Mouse (Mus musculus): ENCODE measurements at regions not wholly inside any gene's neighbourhood (a gene's known extent, or its start where the extent isn't known, plus 50 kb on each side); places are given as distances from the start of the nearest gene placed in this dataset.

DNA sequence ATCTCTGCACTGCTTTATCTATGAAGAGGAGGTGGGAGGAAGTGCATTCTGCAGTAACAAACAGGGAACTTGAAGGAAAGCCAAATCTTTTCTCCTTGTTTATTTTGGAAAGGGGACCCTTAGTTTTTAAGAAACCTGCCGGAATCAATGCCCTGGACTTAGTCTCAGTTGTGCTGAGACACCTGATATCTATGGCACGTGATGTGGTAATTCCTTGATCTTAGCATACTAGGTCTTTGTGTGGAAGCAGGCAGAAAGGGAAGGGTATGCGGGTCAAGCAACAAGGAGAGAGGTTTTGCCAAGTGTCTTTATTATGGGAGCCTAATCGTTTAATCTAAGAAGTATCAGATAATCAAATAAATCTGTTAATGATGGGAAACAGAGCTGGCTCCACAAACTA lies 147.4 kb upstream of the Zfp706 start:
- TF ChIP-seq CTCF (IDR thresholded peaks at IDR 0.05; ENCODE audit: borderline replicate concordance, insufficient read depth, low read depth, low read length) = no peak
- Histone ChIP-seq H3K4me1 (ENCODE audit: control insufficient read depth, insufficient read depth, low read length) (peaks cover 4% of the 10 kb centered on the region; the same call in 1 of the 2 replicates), H3K27ac (ENCODE audit: insufficient read depth, low read length) (no peak overlapping the region), H3K4me3 (replicated peaks; ENCODE audit: insufficient read depth, low read depth, low read length) (no peak overlapping the region), H3K27me3 (ENCODE audit: control insufficient read depth, insufficient read depth, low read length) (no peaks in the 10 kb centered on the region)
- DNase-seq = no peak
- WGBS = 91% methylated on average over 4 of the region's 4 CpGs

DNA sequence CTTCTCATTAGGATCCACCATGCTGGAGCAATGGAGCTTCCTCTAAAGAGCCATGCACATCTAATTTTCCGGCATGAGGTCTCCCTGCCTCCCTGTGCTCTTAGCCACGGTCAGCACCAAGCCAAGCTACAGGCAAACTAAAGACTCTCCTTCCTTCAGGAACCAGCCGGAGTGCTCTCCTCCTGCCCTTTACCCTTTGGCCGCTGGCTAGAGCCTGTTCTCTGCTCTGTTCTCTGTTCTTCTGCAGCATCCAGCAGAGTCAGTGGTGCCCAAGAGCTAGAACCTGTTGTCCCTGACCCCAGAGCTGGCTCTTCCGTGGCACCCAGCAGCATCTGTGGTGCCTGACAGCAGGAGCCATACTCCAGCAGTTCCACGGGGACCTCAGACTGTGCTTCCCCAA lies 145.6 kb upstream of the Zfp706 start:
- Histone ChIP-seq H3K27ac (ENCODE audit: insufficient read depth, low read length) (no peak overlapping the region), H3K4me3 (replicated peaks; ENCODE audit: insufficient read depth, low read depth, low read length) (no peak overlapping the region), H3K4me1 (ENCODE audit: control insufficient read depth, insufficient read depth, low read length) (no peaks in the 10 kb centered on the region), H3K27me3 (ENCODE audit: control insufficient read depth, insufficient read depth, low read length) (no peaks in the 10 kb centered on the region)
- DNase-seq = no peak
- TF ChIP-seq POLR2A (IDR thresholded peaks at IDR 0.05; ENCODE audit: borderline replicate concordance, insufficient read depth, low read length) = no peak
- 80% methylated on average over 6 of the region's 6 CpGs for WGBS

DNA sequence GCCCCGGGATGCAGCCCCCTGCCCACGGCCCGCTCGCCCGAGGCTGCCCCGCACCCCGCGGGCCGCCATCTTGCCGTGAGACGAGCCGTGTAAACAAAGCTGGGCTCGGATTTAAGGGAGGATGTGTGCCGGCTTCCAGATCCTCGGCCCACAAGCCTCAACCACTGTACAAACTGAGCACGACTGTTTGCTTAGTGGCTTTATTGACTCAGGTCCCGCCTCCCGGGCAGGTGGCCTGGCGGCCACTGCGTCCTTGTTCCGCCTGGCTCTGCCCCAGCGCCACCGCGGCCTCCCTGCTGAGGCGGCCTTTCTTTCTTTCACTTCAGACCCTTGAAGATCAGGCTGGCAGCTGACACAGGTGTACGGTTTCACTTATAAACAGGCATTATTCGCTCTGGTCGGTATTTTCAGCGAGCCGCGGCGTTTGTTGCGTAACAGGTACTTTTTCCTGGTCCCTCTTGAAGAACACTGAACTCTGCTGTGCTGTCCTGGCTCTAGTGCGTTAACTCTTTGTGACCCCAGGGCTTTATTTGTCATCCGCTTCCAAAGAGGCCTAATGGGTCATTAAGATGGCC lies 128.1 kb upstream of the Zfp706 start:
- 0 out of 2 replicates have a peak, but pooled peaks have one; percentile 31 for TF ChIP-seq POLR2A (IDR thresholded peaks at IDR 0.05; ENCODE audit: borderline replicate concordance, insufficient read depth, low read length)
- no peak for TF ChIP-seq CTCF (IDR thresholded peaks at IDR 0.05; ENCODE audit: borderline replicate concordance, insufficient read depth, low read depth, low read length)
- peak; percentile 77 to 83 for DNase-seq
- 1% methylated on average over 35 of the region's 35 CpGs for WGBS

GRCm38 (mm10) chr15:37134913-37135589 lies 127.5 kb upstream of the Zfp706 start:
- DNase-seq = peak; percentile 68 to 77
- Histone ChIP-seq H3K4me3 (replicated peaks; ENCODE audit: insufficient read depth, low read depth, low read length) (peak overlapping the region; percentile 78), H3K27ac (ENCODE audit: insufficient read depth, low read length) (peak overlapping the region; percentile 95), H3K27me3 (ENCODE audit: control insufficient read depth, insufficient read depth, low read length) (no peaks in the 10 kb centered on the region), H3K4me1 (ENCODE audit: control insufficient read depth, insufficient read depth, low read length) (no peaks in the 10 kb centered on the region)
- WGBS = 2% methylated on average over 20 of the region's 20 CpGs
- TF ChIP-seq POLR2A (IDR thresholded peaks at IDR 0.05; ENCODE audit: borderline replicate concordance, insufficient read depth, low read length) (peak; percentile 91; the same call in 1 of the 2 replicates), CTCF (IDR thresholded peaks at IDR 0.05; ENCODE audit: borderline replicate concordance, insufficient read depth, low read depth, low read length) (no peak)

More for the DNA sequence above, 128.1 kb upstream of the Zfp706 start:
- Histone ChIP-seq H3K4me1 (ENCODE audit: control insufficient read depth, insufficient read depth, low read length) (no peaks in the 10 kb centered on the region), H3K27ac (ENCODE audit: insufficient read depth, low read length) (peak overlapping the region; percentile 95), H3K27me3 (ENCODE audit: control insufficient read depth, insufficient read depth, low read length) (no peaks in the 10 kb centered on the region), H3K4me3 (replicated peaks; ENCODE audit: insufficient read depth, low read depth, low read length) (peak overlapping the region; percentile 78)

DNA sequence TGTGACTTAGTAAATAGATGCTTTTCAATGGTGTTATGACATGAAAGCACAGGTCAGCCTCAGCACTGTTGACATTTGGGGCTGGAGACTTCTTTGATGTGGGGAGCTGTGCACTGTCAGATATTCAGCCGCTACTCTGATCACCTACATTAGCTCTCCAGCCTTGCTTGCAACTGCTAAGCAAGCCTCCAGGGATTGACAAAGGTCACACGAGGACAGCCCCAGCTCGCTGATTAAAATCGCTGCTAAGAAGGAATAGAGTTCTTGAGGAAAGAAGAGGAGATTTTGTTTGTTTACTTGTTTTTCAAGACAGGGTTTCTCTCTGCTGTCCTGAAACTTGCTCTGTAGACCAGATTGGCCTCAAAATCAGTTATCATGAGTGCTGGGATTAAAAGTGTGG lies 126.8 kb upstream of the Zfp706 start:
- peak; percentile 11 to 32 for DNase-seq
- Histone ChIP-seq H3K27ac (ENCODE audit: insufficient read depth, low read length) (no peak overlapping the region), H3K27me3 (ENCODE audit: control insufficient read depth, insufficient read depth, low read length) (no peaks in the 10 kb centered on the region), H3K4me3 (replicated peaks; ENCODE audit: insufficient read depth, low read depth, low read length) (no peak overlapping the region), H3K4me1 (ENCODE audit: control insufficient read depth, insufficient read depth, low read length) (no peaks in the 10 kb centered on the region)
- TF ChIP-seq CTCF (IDR thresholded peaks at IDR 0.05; ENCODE audit: borderline replicate concordance, insufficient read depth, low read depth, low read length) (no peak), POLR2A (IDR thresholded peaks at IDR 0.05; ENCODE audit: borderline replicate concordance, insufficient read depth, low read length) (no peak)
- 50% methylated on average over 4 of the region's 4 CpGs for WGBS

DNA sequence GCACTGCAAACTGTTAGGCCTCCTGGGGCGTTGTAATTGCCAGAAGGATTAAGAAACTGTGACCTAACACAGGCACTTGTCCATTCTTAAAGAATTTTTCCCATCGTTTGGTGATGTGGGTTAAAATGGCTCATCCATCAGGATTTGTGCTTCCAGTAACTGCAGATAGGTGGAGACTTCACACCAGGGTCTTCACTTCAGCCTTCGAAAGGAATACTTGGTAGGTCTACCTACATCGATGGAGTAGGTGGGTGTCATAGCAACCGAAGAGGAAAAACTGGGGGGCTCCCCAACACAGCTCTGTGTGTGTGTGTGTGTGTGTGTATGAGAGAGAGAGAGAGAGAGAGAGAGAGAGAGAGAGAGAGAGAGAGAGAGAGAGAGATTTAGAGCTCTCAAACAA lies 126.3 kb upstream of the Zfp706 start:
- Histone ChIP-seq H3K4me3 (replicated peaks; ENCODE audit: insufficient read depth, low read depth, low read length) (no peak overlapping the region), H3K4me1 (ENCODE audit: control insufficient read depth, insufficient read depth, low read length) (no peaks in the 10 kb centered on the region), H3K27ac (ENCODE audit: insufficient read depth, low read length) (no peak overlapping the region), H3K27me3 (ENCODE audit: control insufficient read depth, insufficient read depth, low read length) (no peaks in the 10 kb centered on the region)
- no peak for TF ChIP-seq POLR2A (IDR thresholded peaks at IDR 0.05; ENCODE audit: borderline replicate concordance, insufficient read depth, low read length)
- TF ChIP-seq CTCF (IDR thresholded peaks at IDR 0.05; ENCODE audit: borderline replicate concordance, insufficient read depth, low read depth, low read length) = peak; percentile 15; the same call in 1 of the 2 replicates
- no peak for DNase-seq
- 33% methylated on average over 5 of the region's 5 CpGs for WGBS

- TF ChIP-seq CTCF (IDR thresholded peaks at IDR 0.05; ENCODE audit: borderline replicate concordance, insufficient read depth, low read depth, low read length) = no peak
- TF ChIP-seq POLR2A (IDR thresholded peaks at IDR 0.05; ENCODE audit: borderline replicate concordance, insufficient read depth, low read length) = no peak
Observed at GRCm38 (mm10) chr15:37127681-37128080, 120.1 kb upstream of the Zfp706 start.

GRCm38 (mm10) chr15:37127170-37127569 lies 119.6 kb upstream of the Zfp706 start:
- no peak overlapping the region for H3K4me3 ChIP-seq (replicated peaks; ENCODE audit: insufficient read depth, low read depth, low read length)
- TF ChIP-seq POLR2A (IDR thresholded peaks at IDR 0.05; ENCODE audit: borderline replicate concordance, insufficient read depth, low read length) (no peak), CTCF (IDR thresholded peaks at IDR 0.05; ENCODE audit: borderline replicate concordance, insufficient read depth, low read depth, low read length) (no peak)
- DNase-seq = no peak
- no peaks in the 10 kb centered on the region for H3K27me3 ChIP-seq (ENCODE audit: control insufficient read depth, insufficient read depth, low read length)
- no peak overlapping the region for H3K27ac ChIP-seq (ENCODE audit: insufficient read depth, low read length)
- 0 out of 2 replicates have a peak, but pooled peaks cover 3% of the 10 kb centered on the region for H3K4me1 ChIP-seq (ENCODE audit: control insufficient read depth, insufficient read depth, low read length)
- WGBS = 90% methylated on average over 4 of the region's 4 CpGs

More at GRCm38 (mm10) chr15:37127681-37128080, 120.1 kb upstream of the Zfp706 start:
- Histone ChIP-seq H3K4me1 (ENCODE audit: control insufficient read depth, insufficient read depth, low read length) (0 out of 2 replicates have a peak, but pooled peaks cover 3% of the 10 kb centered on the region), H3K4me3 (replicated peaks; ENCODE audit: insufficient read depth, low read depth, low read length) (no peak overlapping the region), H3K27me3 (ENCODE audit: control insufficient read depth, insufficient read depth, low read length) (no peaks in the 10 kb centered on the region), H3K27ac (ENCODE audit: insufficient read depth, low read length) (no peak overlapping the region)
- WGBS = 56% methylated on average over 7 of the region's 7 CpGs
- no peak for DNase-seq
